In the genomic region with DNA sequence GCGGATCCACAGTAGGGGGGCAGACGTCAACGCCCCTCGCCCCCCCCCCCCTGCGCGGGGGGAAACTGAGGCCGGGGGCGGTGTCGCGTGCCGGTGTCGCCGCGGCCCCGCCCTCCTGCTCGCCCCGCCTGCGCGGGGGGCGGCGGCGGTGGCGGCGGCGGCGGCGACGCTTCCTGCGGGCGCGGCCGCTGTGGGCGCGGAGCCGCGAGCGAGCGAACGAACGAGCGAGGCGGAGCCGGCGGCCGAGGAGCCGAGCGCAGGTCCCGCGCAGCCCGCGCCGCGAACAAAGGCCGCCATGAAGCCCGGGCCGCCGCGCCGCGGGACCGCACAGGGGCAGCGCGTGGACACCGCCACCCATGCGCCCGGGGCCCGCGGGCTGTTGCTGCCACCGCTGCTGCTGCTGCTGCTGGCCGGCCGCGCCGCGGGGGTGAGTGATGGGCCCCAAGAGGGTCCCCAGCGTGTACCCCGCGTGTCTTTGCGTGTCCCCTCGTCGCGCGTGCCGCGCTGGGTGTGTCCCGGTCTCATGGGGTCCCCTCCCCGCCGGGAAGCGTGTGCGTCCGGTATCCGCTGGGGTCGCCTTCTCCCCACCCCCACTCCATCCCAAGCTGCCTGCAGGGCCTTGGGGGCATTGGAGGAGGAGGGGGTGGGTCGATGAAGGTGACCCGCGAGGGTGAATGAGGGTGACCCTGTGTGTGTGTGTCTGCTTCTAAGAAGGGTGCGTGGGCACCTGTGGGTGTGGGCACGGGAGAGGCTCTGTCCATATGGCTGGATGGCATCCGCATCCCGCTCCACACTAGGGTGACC, we compare ENCODE assay signal across 8 mouse cellular contexts. TPM values are rescaled to one million over a fixed set of nuclear protein-coding genes. Genes with fewer than 3 reads are reported as not detected.
DNase-seq lines count a peak whose midpoint lies in the region; ATAC-seq lines count a peak whose summit lies in the region.

A gene (plus strand): TSS at position 162 of the 804 bp plus-strand sequence.

- peak within 1 kb of the TSS; percentile 91 for H3K9ac ChIP-seq in heart, embryonic 14.5 days (ENCODE audit: low read length)
- H3K9ac ChIP-seq in midbrain, embryonic 13.5 days (replicated peaks), result peak within 1 kb of the TSS; percentile 99

- no peaks in the 10 kb centered on the region for H3K36me3 ChIP-seq in heart, embryonic 14.5 days (ENCODE audit: control insufficient read depth, insufficient read depth, low read length)
- no peaks in the 10 kb centered on the region for H3K36me3 ChIP-seq in midbrain, embryonic 13.5 days

- H3K4me2 ChIP-seq in heart, embryonic 14.5 days (ENCODE audit: low read length), result peak within 1 kb of the TSS; percentile 96
- H3K4me2 ChIP-seq in midbrain, embryonic 13.5 days (replicated peaks), result peak within 1 kb of the TSS; percentile 88

- no peak for DNase-seq in frontal cortex, adult 2 months (ENCODE audit: extremely low spot score in 1 of 2, low spot score in 1 of 2)
- no peak for DNase-seq in frontal cortex, postnatal 10 days (ENCODE audit: low spot score in 2 of 2)
- DNase-seq in cerebellum, postnatal 36 days, result peak; percentile 39 to 57
- peak in 1 of 2 experiments; percentile 43 for DNase-seq in layer of hippocampus, postnatal 36 days
- DNase-seq in thymus, postnatal 4 days, result peak; percentile 68

- no peaks in the 10 kb centered on the region for H3K9me3 ChIP-seq in heart, embryonic 14.5 days (ENCODE audit: control insufficient read depth, low read length)
- H3K9me3 ChIP-seq in midbrain, embryonic 13.5 days, result no peaks in the 10 kb centered on the region

- peak; percentile 65 for ATAC-seq in CD4-positive, CD25-positive, alpha-beta regulatory T cell, adult 4 months
- peak; percentile 42; the same call in 1 of the 2 replicates for ATAC-seq in heart, embryonic 14.5 days (ENCODE audit: insufficient number of reproducible peaks, insufficient read depth, low FRiP score, low read depth)
- ATAC-seq in midbrain, embryonic 13.5 days, result peak; percentile 62

- 2% methylated on average over 69 of the region's 99 CpGs for WGBS in heart, embryonic 14.5 days
- 2% methylated on average over 55 of the region's 99 CpGs for WGBS in midbrain, embryonic 13.5 days

- H3K4me3 ChIP-seq in heart, embryonic 14.5 days (ENCODE audit: control insufficient read depth in 1 of 2, insufficient read depth in 1 of 2, low read depth in 1 of 2, low read length in 2 of 2), result peak within 1 kb of the TSS; percentile 78 to 84
- peak within 1 kb of the TSS; percentile 88 for H3K4me3 ChIP-seq in midbrain, embryonic 13.5 days (replicated peaks)

- peaks cover 17 to 27% of the 10 kb centered on the region in 2 experiments; a peak in 3 of 4 replicates for H3K4me1 ChIP-seq in heart, embryonic 14.5 days (ENCODE audit: control insufficient read depth in 2 of 2, insufficient read depth in 2 of 2, low read length in 2 of 2)
- H3K4me1 ChIP-seq in midbrain, embryonic 13.5 days (replicated peaks), result peaks cover 49% of the 10 kb centered on the region

- H3K27me3 ChIP-seq in heart, embryonic 14.5 days (ENCODE audit: control insufficient read depth, insufficient read depth, low read length), result peaks cover 3% of the 10 kb centered on the region; the same call in 1 of the 2 replicates
- peaks cover 21% of the 10 kb centered on the region; the same call in 1 of the 2 replicates for H3K27me3 ChIP-seq in midbrain, embryonic 13.5 days

- peak within 1 kb of the TSS in 1 of 2 experiments; percentile 42; a peak in 1 of 4 replicates for H3K27ac ChIP-seq in heart, embryonic 14.5 days (replicated peaks in 1 of 2; ENCODE audit: control insufficient read depth in 1 of 2, insufficient read depth in 1 of 2, low read depth in 2 of 2, low read length in 2 of 2)
- peak within 1 kb of the TSS; percentile 89 for H3K27ac ChIP-seq in midbrain, embryonic 13.5 days

RNA-seq across cellular contexts. Expression of the gene that starts here (rescaled TPM):
- polyA plus RNA-seq in frontal cortex, adult 2 months (2012; rRNA removed), result 94.8 and 103 TPM in 2 replicates
- 1 to 10 TPM in 1 of 2 experiments, under 1 TPM in 1; 0.40 to 1.5 TPM for polyA plus RNA-seq in CD4-positive, CD25-positive, alpha-beta regulatory T cell, adult 4 months (2017; shearing (Covaris generic))
- 14.6 and 16.8 TPM in 2 replicates for polyA plus RNA-seq in heart, embryonic 14.5 days (2014; fragmentation: Nextera tagmentation; extraction: Ambion mirVana)
- total RNA-seq in layer of hippocampus, postnatal 36 days (2021), result 100 to 1,000 TPM; 127 to 136 TPM
- polyA plus RNA-seq in midbrain, embryonic 13.5 days (2015; fragmentation: Nextera tagmentation; extraction: Ambion mirVana), result 72.3 and 72.9 TPM in 2 replicates

Comparison
In these comparisons a context has a peak if more than half of its experiments do, and no peak if none do; other contexts are left out.
1. DNase-seq: peak in cerebellum, postnatal 36 days (2 of 2) and thymus, postnatal 4 days (single experiment); none in frontal cortex, adult 2 months (0 of 2) and frontal cortex, postnatal 10 days (0 of 2).
2. Peak in every context shown above with its lines, with median percentiles within 50 percentile points of each other: ATAC-seq.